In the genomic region with DNA sequence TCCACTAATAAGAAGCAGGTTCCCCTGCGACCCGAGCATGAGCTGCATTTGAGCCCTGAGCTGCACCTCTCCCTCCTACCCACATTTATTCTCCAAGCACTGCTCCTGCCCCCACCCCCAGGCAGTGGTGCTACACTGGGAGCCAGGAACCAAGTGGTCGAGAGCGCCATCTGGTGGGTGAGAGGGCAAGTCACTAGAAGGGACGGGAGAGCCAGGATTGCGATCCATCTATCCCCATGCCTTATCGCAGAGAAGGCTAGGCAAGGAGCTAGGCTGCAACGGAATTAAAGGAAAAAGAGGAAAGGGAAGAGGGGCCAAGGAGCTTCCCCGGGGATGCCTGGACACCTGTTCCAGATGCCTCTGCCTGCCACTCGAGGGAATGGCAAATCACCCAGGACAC, we compare ENCODE assay signal across 8 mouse cellular contexts.
A peak's percentile ranks its signal among the peaks of the same experiment; 100 is the strongest.
DNase-seq lines count a peak whose midpoint lies in the region; ATAC-seq and TF ChIP-seq lines count a peak whose summit lies in the region.

No protein-coding gene starts in this region.

- peak; percentile 58 for TF ChIP-seq RAD21 in MEL (IDR thresholded peaks at IDR 0.05; ENCODE audit: low read depth, low read length)

- ATAC-seq in forebrain, embryonic 14.5 days = peak; percentile 91

- peak; percentile 89 to 94 (median 91) for TF ChIP-seq CTCF in MEL (IDR thresholded peaks at IDR 0.05 in 2 of 3, conservative IDR thresholded peaks at IDR 0.05 in 1 of 3; ENCODE audit: control insufficient read depth in 1 of 3, insufficient read depth in 1 of 3, low read depth in 2 of 3, low read length in 3 of 3, poor library complexity in 1 of 3, severe bottlenecking in 1 of 3)

- DNase-seq in MEL (ENCODE audit: low read depth, low spot score) = peak; percentile 84
- DNase-seq in cerebellum, adult 11 months = peak; percentile 84
- DNase-seq in forebrain, embryonic 14.5 days (ENCODE audit: low spot score) = peak; percentile 92
- DNase-seq in hindbrain, embryonic 10.5 days (ENCODE audit: low spot score) = peak; percentile 81
- DNase-seq in layer of hippocampus, adult 9-10 months (ENCODE audit: low spot score) = peak; percentile 75
- peak; percentile 86 for DNase-seq in lung, postnatal 36 days
- DNase-seq in retina, postnatal 1 day = peak; percentile 86
- peak; percentile 59 to 65 for DNase-seq in urinary bladder, adult 18-20 months (ENCODE audit: low spot score in 2 of 2)

- no peak overlapping the region for H3K4me2 ChIP-seq in forebrain, embryonic 14.5 days (ENCODE audit: low read length)

- no peak overlapping the region for H3K27ac ChIP-seq in MEL (ENCODE audit: control insufficient read depth, low read depth, low read length)
- no peak overlapping the region for H3K27ac ChIP-seq in forebrain, embryonic 14.5 days (ENCODE audit: low read depth, low read length)
- H3K27ac ChIP-seq in hindbrain, embryonic 10.5 days = no peak overlapping the region

- H3K9me3 ChIP-seq in MEL (replicated peaks; ENCODE audit: insufficient read depth, low read length) = no peaks in the 10 kb centered on the region
- no peaks in the 10 kb centered on the region for H3K9me3 ChIP-seq in forebrain, embryonic 14.5 days (replicated peaks; ENCODE audit: control insufficient read depth, low read length)
- no peaks in the 10 kb centered on the region for H3K9me3 ChIP-seq in hindbrain, embryonic 10.5 days

- H3K79me2 ChIP-seq in MEL (ENCODE audit: control insufficient read depth, insufficient read depth, low read length, poor library complexity) = no peaks in the 10 kb centered on the region

- WGBS in forebrain, embryonic 14.5 days = 1% methylated on average over 10 of the region's 10 CpGs
- WGBS in hindbrain, embryonic 10.5 days = 5% methylated on average over 10 of the region's 10 CpGs

- H3K9ac ChIP-seq in MEL (ENCODE audit: control insufficient read depth, low read depth, low read length, poor library complexity, severe bottlenecking) = no peak overlapping the region
- H3K9ac ChIP-seq in forebrain, embryonic 14.5 days (ENCODE audit: low read length) = no peak overlapping the region

- peaks cover 0 to 45% of the 10 kb centered on the region in 2 experiments; a peak in 2 of 4 replicates for H3K36me3 ChIP-seq in MEL (ENCODE audit: control insufficient read depth in 1 of 2, insufficient read depth in 2 of 2, low read length in 2 of 2)
- no peaks in the 10 kb centered on the region for H3K36me3 ChIP-seq in forebrain, embryonic 14.5 days (ENCODE audit: control insufficient read depth, insufficient read depth, low read length)
- H3K36me3 ChIP-seq in hindbrain, embryonic 10.5 days = no peaks in the 10 kb centered on the region

- TF ChIP-seq POLR2A in MEL (IDR thresholded peaks at IDR 0.05; ENCODE audit: control insufficient read depth in 1 of 2, insufficient read depth in 1 of 2, low read depth in 1 of 2, low read length in 2 of 2, poor library complexity in 1 of 2) = no peak

- no peak overlapping the region for H3K4me3 ChIP-seq in MEL (ENCODE audit: control insufficient read depth in 1 of 2, insufficient read depth in 1 of 2, low read depth in 2 of 2, low read length in 2 of 2)
- H3K4me3 ChIP-seq in forebrain, embryonic 14.5 days (ENCODE audit: low read depth, low read length) = no peak overlapping the region
- H3K4me3 ChIP-seq in hindbrain, embryonic 10.5 days = no peak overlapping the region

- H3K4me1 ChIP-seq in MEL (ENCODE audit: control insufficient read depth in 1 of 2, insufficient read depth in 2 of 2, low read length in 2 of 2) = peaks cover 23 to 64% of the 10 kb centered on the region in 2 experiments
- H3K4me1 ChIP-seq in forebrain, embryonic 14.5 days (ENCODE audit: control insufficient read depth, insufficient read depth, low read length) = no peaks in the 10 kb centered on the region
- peaks cover 27% of the 10 kb centered on the region for H3K4me1 ChIP-seq in hindbrain, embryonic 10.5 days (replicated peaks)

- no peaks in the 10 kb centered on the region for H3K27me3 ChIP-seq in MEL (ENCODE audit: control insufficient read depth in 1 of 2, insufficient read depth in 2 of 2, low read length in 2 of 2)
- no peaks in the 10 kb centered on the region for H3K27me3 ChIP-seq in forebrain, embryonic 14.5 days (replicated peaks; ENCODE audit: control insufficient read depth, insufficient read depth, low read length)
- peaks cover 27% of the 10 kb centered on the region for H3K27me3 ChIP-seq in hindbrain, embryonic 10.5 days (ENCODE audit: insufficient read depth, poor library complexity, severe bottlenecking)

- no peak for TF ChIP-seq EP300 in MEL (IDR thresholded peaks at IDR 0.05; ENCODE audit: low read depth in 1 of 2, low read length in 2 of 2)

TF ChIP-seq in MEL, 35 proteins besides CTCF, POLR2A, EP300 and RAD21:
- no peak for TF ChIP-seq USF2 (IDR thresholded peaks at IDR 0.05; ENCODE audit: borderline replicate concordance in 1 of 2, insufficient read depth in 1 of 2, low read depth in 1 of 2, low read length in 2 of 2)
- TF ChIP-seq MAZ (IDR thresholded peaks at IDR 0.05; ENCODE audit: low read depth, low read length) = peak; percentile 81; the same call in 1 of the 2 replicates
- no peak for TF ChIP-seq CHD1 (IDR thresholded peaks at IDR 0.05; ENCODE audit: low read depth, low read length)
- TF ChIP-seq RCOR1 (IDR thresholded peaks at IDR 0.05; ENCODE audit: low read depth, low read length) = 0 out of 2 replicates have a peak, but pooled peaks have one; percentile 7
- TF ChIP-seq POLR2AphosphoS2 (IDR thresholded peaks at IDR 0.05; ENCODE audit: low read length) = no peak
- peak; percentile 70 for TF ChIP-seq SMC3 (IDR thresholded peaks at IDR 0.05; ENCODE audit: low read depth, low read length)
- peak; percentile 30 for TF ChIP-seq ZC3H11A (IDR thresholded peaks at IDR 0.05; ENCODE audit: low read depth, low read length)
